Mouse (Mus musculus): ENCODE measurements around the gene Abca3. TPM values are rescaled to one million over a fixed set of nuclear protein-coding genes. Genes with fewer than 3 reads are reported as not detected.

The Abca3 gene
- 10.9 and 18.7 TPM in 2 replicates for polyA plus RNA-seq (2021; fragmentation: Nextera tagmentation)
- long read RNA-seq, experiment 1, full-length matches to known transcripts: 10 of 66 reads
- long read RNA-seq, experiment 1, partial matches to known transcripts: 50 of 66 reads
- long read RNA-seq, experiment 1, other reads (novel, unspliced or antisense): 6 of 66 reads
- long read RNA-seq, experiment 2, full-length matches to known transcripts: 2 of 23 reads
- long read RNA-seq, experiment 2, partial matches to known transcripts: 20 of 23 reads
- long read RNA-seq, experiment 2, other reads (novel, unspliced or antisense): 1 of 23 reads

GRCm38 (mm10) chr17:24351760-24352357, at the start of gene Abca3:
Gene Abca3 (plus strand): TSS chr17:24351950.

GRCm38 (mm10) chr17:24350926-24351759, 607 bp upstream of the Abca3 start, which contains the start of gene Abca17:
Gene Abca17 (minus strand): TSS chr17:24351068.

DNA sequence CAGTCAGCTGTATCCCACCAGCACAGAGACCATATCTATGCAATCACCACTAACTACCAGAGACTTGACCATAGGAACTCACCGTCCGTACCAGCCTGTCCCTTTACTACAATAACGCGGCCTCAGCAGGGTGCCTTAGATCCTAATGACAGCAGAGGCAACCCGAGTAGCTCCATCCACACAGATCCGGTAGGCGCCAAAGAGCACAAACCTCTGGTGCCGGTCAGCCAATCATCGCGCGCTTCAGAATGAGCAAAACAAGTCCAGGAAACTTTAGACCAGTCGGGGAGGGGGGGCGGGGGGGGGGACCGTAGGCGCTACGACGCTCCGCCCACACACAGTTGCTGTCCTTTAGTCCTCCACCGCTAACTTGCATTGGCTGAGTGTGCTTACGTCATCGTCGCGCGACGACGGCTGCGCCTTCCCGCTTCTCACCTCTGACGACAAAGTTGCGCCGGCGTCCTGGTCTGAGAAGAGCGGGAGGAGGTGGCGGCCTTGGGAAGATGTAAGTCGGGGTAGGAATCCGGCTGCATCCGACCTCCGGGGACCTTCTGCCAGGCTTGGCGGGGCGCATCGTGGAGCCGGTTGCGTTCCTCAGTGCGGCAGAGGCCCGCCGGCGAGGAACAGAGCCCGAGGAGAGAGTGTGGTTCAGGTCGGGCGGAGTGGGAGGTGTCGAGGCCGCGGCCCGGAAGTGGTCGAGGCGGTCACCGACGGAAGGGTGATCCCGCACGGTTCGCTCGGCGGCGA, 62.7 kb downstream of the Abca3 start, which contains the start of gene Rnps1:
Gene Rnps1, plus strand, starts transcription at position 336 of the 747 bp plus-strand sequence.

DNA sequence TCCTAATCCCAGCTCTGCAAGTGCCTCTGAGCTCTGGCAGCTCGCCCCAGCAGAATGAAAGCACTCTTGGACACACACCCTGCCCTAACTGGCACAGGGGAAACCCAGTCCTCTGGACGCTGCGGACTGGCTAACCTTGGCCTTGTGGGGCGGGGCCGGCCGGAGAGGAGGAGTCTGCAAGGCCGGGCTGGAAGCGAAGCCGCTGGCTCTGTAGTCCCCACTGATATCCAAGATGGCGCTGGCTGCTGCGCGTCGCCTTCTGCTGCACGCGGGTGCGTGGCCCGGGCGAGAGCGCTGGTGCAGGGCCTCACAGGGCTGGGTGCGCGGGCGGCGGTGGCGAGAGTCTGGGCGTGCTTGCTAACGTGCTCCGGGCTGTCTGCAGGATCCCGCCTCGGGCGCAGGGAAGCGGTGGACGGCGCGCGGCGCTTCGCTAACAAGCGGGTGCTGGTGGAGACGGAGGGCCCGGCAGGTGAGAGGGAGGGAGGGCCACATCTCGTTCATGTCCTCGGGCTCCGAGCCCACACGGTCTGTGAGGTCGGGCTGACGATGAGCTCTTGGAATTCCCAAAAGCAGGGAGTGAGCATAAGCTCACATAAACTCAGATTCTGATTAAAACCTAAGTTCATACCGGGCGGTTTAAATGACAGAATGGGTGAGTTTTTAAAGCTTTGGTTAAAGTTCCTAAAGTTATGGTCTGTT, 74.9 kb downstream of the Abca3 start, which contains the start of gene Eci1:
Gene Eci1, plus strand, starts transcription at position 171 of the 699 bp plus-strand sequence.

GRCm38 (mm10) chr17:24442632-24443155, 90.9 kb downstream of the Abca3 start, which contains the start of gene Dnase1l2:
Gene Dnase1l2 (minus strand): TSS chr17:24443105.

Other genes with a start within 250 kb of the Abca3 start
- gene Pdpk1, start 201.0 kb upstream of the Abca3 start, polyA plus RNA-seq (2021; fragmentation: Nextera tagmentation): 40.3 and 56.0 TPM in 2 replicates
- 24.5 and 32.9 TPM in 2 replicates for gene Amdhd2, start 188.2 kb upstream of the Abca3 start, polyA plus RNA-seq (2021; fragmentation: Nextera tagmentation)
- gene Atp6v0c, start 182.2 kb upstream of the Abca3 start, polyA plus RNA-seq (2021; fragmentation: Nextera tagmentation): 2,129 and 2,190 TPM in 2 replicates
- gene Tbc1d24, start 146.4 kb upstream of the Abca3 start, polyA plus RNA-seq (2021; fragmentation: Nextera tagmentation): 13.7 and 14.1 TPM in 2 replicates
- 2.0 and 5.5 TPM in 2 replicates for gene Ntn3, start 142.4 kb upstream of the Abca3 start, polyA plus RNA-seq (2021; fragmentation: Nextera tagmentation)
- gene Tedc2, start 131.1 kb upstream of the Abca3 start, polyA plus RNA-seq (2021; fragmentation: Nextera tagmentation): 8.3 and 8.5 TPM in 2 replicates
- 2.2 and 2.4 TPM in 2 replicates for gene Ccnf, start 100.5 kb upstream of the Abca3 start, polyA plus RNA-seq (2021; fragmentation: Nextera tagmentation)
- gene Abca17, start 882 bp upstream of the Abca3 start, polyA plus RNA-seq (2021; fragmentation: Nextera tagmentation): 0.22 and 0.34 TPM in 2 replicates
- gene Rnps1, start 62.6 kb downstream of the Abca3 start, polyA plus RNA-seq (2021; fragmentation: Nextera tagmentation): 90.6 and 122 TPM in 2 replicates
- gene Eci1, start 74.7 kb downstream of the Abca3 start, polyA plus RNA-seq (2021; fragmentation: Nextera tagmentation): 78.8 and 90.8 TPM in 2 replicates
- 0.21 and 0.36 TPM in 2 replicates for gene Dnase1l2, start 91.2 kb downstream of the Abca3 start, polyA plus RNA-seq (2021; fragmentation: Nextera tagmentation)
- gene E4f1, start 118.4 kb downstream of the Abca3 start, polyA plus RNA-seq (2021; fragmentation: Nextera tagmentation): 10.7 and 12.9 TPM in 2 replicates
- 93.6 and 113 TPM in 2 replicates for gene Pgp, start 118.4 kb downstream of the Abca3 start, polyA plus RNA-seq (2021; fragmentation: Nextera tagmentation)
- gene Bricd5, start 121.9 kb downstream of the Abca3 start, polyA plus RNA-seq (2021; fragmentation: Nextera tagmentation): 0.82 and 1.2 TPM in 2 replicates
- gene Mlst8, start 127.1 kb downstream of the Abca3 start, polyA plus RNA-seq (2021; fragmentation: Nextera tagmentation): 16.5 and 21.2 TPM in 2 replicates
- gene Caskin1, start 136.7 kb downstream of the Abca3 start, polyA plus RNA-seq (2021; fragmentation: Nextera tagmentation): 8.6 and 20.5 TPM in 2 replicates
- 20.3 TPM in 2 replicates for gene Traf7, start 176.0 kb downstream of the Abca3 start, polyA plus RNA-seq (2021; fragmentation: Nextera tagmentation)
- gene Rab26, start 182.3 kb downstream of the Abca3 start, polyA plus RNA-seq (2021; fragmentation: Nextera tagmentation): 51.2 and 58.9 TPM in 2 replicates
- 4.8 and 5.4 TPM in 2 replicates for gene Pkd1, start 197.9 kb downstream of the Abca3 start, polyA plus RNA-seq (2021; fragmentation: Nextera tagmentation)

Data from left cerebral cortex, adult 6 months (tissue).